Comparison of ENCODE assay signal across 10 mouse cellular contexts in the genomic region with DNA sequence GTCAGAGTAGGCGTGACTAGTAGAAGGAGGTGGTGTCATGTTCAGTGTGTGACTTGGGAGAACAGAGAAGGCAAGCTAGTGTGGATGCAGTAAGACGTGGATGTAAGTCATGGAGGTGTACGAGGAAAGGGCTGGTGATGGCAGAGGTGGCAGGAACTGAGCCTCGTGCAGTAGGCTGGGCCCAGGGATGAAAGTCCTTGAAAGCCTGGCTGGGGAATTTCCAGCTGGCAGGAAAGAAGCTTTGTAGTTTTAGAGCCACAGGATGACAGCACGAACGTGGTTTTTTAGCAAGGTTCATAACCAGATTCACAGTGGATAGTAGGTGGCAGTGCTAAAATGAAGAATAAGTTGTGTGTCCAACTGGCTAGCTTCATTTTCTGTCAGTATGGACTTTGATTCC. TPM values are rescaled to one million over a fixed set of nuclear protein-coding genes. Genes with fewer than 3 reads are reported as not detected.
DNase-seq lines count a peak whose midpoint lies in the region; ATAC-seq lines count a peak whose summit lies in the region.
"Had no signal": no experiment of that assay in that cellular context is flagged by ENCODE, and none has a peak within 500 bp of the region (broad histone marks: within the 10 kb centered on the region; RNA-seq: fewer than 3 reads in every experiment).

No protein-coding gene starts in this region.

- H3K4me2 ChIP-seq in hindbrain, embryonic 13.5 days: no peak overlapping the region
- H3K4me2 ChIP-seq: liver, embryonic 13.5 days; midbrain, embryonic 11.5 days had no signal

- no peaks in the 10 kb centered on the region for H3K36me3 ChIP-seq in hindbrain, embryonic 13.5 days
- no peaks in the 10 kb centered on the region for H3K36me3 ChIP-seq in hindbrain, embryonic 10.5 days
- H3K36me3 ChIP-seq: liver, embryonic 13.5 days had no signal

- H3K9me3 ChIP-seq in hindbrain, embryonic 13.5 days: no peaks in the 10 kb centered on the region
- no peaks in the 10 kb centered on the region for H3K9me3 ChIP-seq in hindbrain, embryonic 10.5 days
- H3K9me3 ChIP-seq: liver, embryonic 13.5 days had no signal

- H3K4me3 ChIP-seq in hindbrain, embryonic 13.5 days: no peak overlapping the region
- H3K4me3 ChIP-seq in hindbrain, embryonic 10.5 days: no peak overlapping the region
- H3K4me3 ChIP-seq: liver, embryonic 13.5 days had no signal

- ATAC-seq in hindbrain, embryonic 13.5 days (ENCODE audit: low FRiP score): no peak

- no peak overlapping the region for H3K9ac ChIP-seq in hindbrain, embryonic 13.5 days
- H3K9ac ChIP-seq: liver, embryonic 13.5 days had no signal

- DNase-seq in cerebellum, adult 9-11 months: peak; percentile 30
- DNase-seq in cerebellum, adult 8-10 months: no peak
- DNase-seq in hindbrain, embryonic 10.5 days (ENCODE audit: low spot score): no peak
- DNase-seq in right cerebral cortex, adult 18-20 months: peak; percentile 10
- DNase-seq in right cerebral cortex, postnatal 4 days: no peak
- peak; percentile 26 for DNase-seq in telencephalon, adult 2 months (ENCODE audit: low read depth, low spot score)
- DNase-seq in urinary bladder, postnatal 4 days (ENCODE audit: low spot score in 2 of 2): no peak
- DNase-seq: liver, embryonic 13.5 days had no signal

- no peaks in the 10 kb centered on the region for H3K27me3 ChIP-seq in hindbrain, embryonic 13.5 days
- H3K27me3 ChIP-seq in hindbrain, embryonic 10.5 days (ENCODE audit: insufficient read depth, poor library complexity, severe bottlenecking): no peaks in the 10 kb centered on the region
- H3K27me3 ChIP-seq: liver, embryonic 13.5 days had no signal

- peaks cover 21% of the 10 kb centered on the region for H3K4me1 ChIP-seq in hindbrain, embryonic 13.5 days (replicated peaks)
- peaks cover 19% of the 10 kb centered on the region for H3K4me1 ChIP-seq in hindbrain, embryonic 10.5 days (replicated peaks)

- peak overlapping the region; percentile 25; the same call in 1 of the 2 replicates for H3K27ac ChIP-seq in hindbrain, embryonic 13.5 days
- no peak overlapping the region for H3K27ac ChIP-seq in hindbrain, embryonic 10.5 days
- H3K27ac ChIP-seq: liver, embryonic 13.5 days had no signal

- 57% methylated on average over 6 of the region's 6 CpGs for WGBS in hindbrain, embryonic 13.5 days
- WGBS in hindbrain, embryonic 10.5 days: 68% methylated on average over 6 of the region's 6 CpGs

RNA-seq across cellular contexts. Expression of a gene that starts 41.2 kb away (rescaled TPM):
- polyA plus RNA-seq in hindbrain, embryonic 13.5 days (2015; fragmentation: Nextera tagmentation; extraction: Ambion mirVana): 15.4 and 17.0 TPM in 2 replicates
- 31.8 and 32.9 TPM in 2 replicates for polyA plus RNA-seq in hindbrain, embryonic 10.5 days (2016; fragmentation: Nextera tagmentation; extraction: Ambion mirVana)

Comparison
In these comparisons a context has a peak if more than half of its experiments do, and no peak if none do; other contexts are left out.
1. DNase-seq: peak in cerebellum, adult 9-11 months (single experiment), right cerebral cortex, adult 18-20 months (single experiment) and telencephalon, adult 2 months (single experiment); none in cerebellum, adult 8-10 months (single experiment), hindbrain, embryonic 10.5 days (single experiment), right cerebral cortex, postnatal 4 days (single experiment) and urinary bladder, postnatal 4 days (0 of 2).